Mouse (Mus musculus) stomach, embryonic 16.5 days (tissue): ENCODE results near the gene Chrna1. TPM values are rescaled to one million over a fixed set of nuclear protein-coding genes. Genes with fewer than 3 reads are reported as not detected.

Experiments
- ATAC-seq: fragments of 200-750 bp; cut with Nextera tagmentation; 2 replicates; pipeline ENCODE4 v1.8.0; 2017; ENCODE audit warnings: moderate number of reproducible peaks, moderate TSS enrichment; ENCODE audit not compliant: insufficient read depth, low FRiP score
- H3K27ac ChIP-seq: fragments of 300-500 bp; sonication (generic); 2 replicates; pipeline ENCODE4 v1.5.1; 2014; ENCODE audit warnings: low read length
- H3K27me3 ChIP-seq: fragments of 300-500 bp; sonication (generic); 2 replicates; pipeline ENCODE4 v1.6.1; 2014; ENCODE audit warnings: low read length, control low read depth, mixed read lengths; ENCODE audit not compliant: control insufficient read depth, insufficient read depth
- H3K36me3 ChIP-seq: fragments of 300-500 bp; sonication (generic); 2 replicates; pipeline ENCODE4 v1.6.1; 2014; ENCODE audit warnings: low read length; ENCODE audit not compliant: control insufficient read depth, insufficient read depth
- H3K4me1 ChIP-seq: fragments of 300-500 bp; sonication (generic); 2 replicates; pipeline ENCODE4 v1.6.1; 2014; ENCODE audit warnings: low read length, control low read depth, mixed read lengths; ENCODE audit not compliant: control insufficient read depth, insufficient read depth
- H3K4me2 ChIP-seq: fragments of 300-500 bp; sonication (generic); 2 replicates; pipeline ENCODE4 v1.6.1; 2014; ENCODE audit warnings: low read depth, low read length, mixed read lengths
- H3K4me3 ChIP-seq: fragments of 300-500 bp; sonication (generic); replicated peaks from 2 replicates; pipeline ENCODE4 v1.5.1; 2014; ENCODE audit warnings: mild to moderate bottlenecking, low read length
- H3K9ac ChIP-seq: fragments of 300-500 bp; sonication (generic); 2 replicates; pipeline ENCODE4 v1.6.1; 2014; ENCODE audit warnings: low read length
- H3K9me3 ChIP-seq: fragments of 300-500 bp; sonication (generic); replicated peaks from 2 replicates; pipeline ENCODE4 v1.6.1; 2016; ENCODE audit warnings: low read length, control low read depth; ENCODE audit not compliant: control insufficient read depth
- WGBS: fragments of 180-500 bp; shearing (Covaris S2); extraction: QIAGEN DNeasy Blood & Tissue Kit; methylation state at CpG from one replicate; pipeline ENCODE4 v1.1.7; 2014; 5-methylcytosine and 5-hydroxymethylcytosine counted together
- polyA plus RNA-seq: library from polyadenylated mRNA; unstranded; fragments of >200 nt; fragmentation: Nextera tagmentation; extraction: Ambion mirVana; gene quantifications from 2 replicates; pipeline ENCODE4 v1.2.1, GENCODE M21; 2015

Chrna1 gene
- polyA plus RNA-seq, 1 experiment from 2014 or later, result 1.7 TPM

DNA sequence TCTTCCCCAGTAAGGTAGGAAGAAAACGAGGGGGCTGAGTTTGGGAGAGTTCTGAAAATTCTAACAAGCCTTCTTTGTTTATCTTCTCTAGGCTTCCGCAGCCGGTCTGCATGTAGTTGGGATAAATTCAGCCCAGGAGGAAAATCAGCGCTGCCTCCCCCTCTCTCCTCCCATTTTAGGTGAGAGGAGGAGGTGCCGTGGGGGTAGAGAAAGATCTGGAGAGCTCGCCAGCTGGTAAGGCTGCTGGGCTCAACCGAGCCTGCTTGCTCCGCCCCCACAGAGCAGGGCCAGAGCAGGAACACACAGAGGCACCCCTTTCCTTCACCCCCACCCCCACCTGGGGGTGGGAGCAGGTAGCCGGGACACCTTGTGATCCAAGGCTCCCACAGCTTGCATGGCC, 16.6 kb upstream of the Chrna1 start:
- 8% methylated on average over 9 of the region's 9 CpGs for WGBS
- H3K4me3 ChIP-seq, result peak overlapping the region; percentile 7

DNA sequence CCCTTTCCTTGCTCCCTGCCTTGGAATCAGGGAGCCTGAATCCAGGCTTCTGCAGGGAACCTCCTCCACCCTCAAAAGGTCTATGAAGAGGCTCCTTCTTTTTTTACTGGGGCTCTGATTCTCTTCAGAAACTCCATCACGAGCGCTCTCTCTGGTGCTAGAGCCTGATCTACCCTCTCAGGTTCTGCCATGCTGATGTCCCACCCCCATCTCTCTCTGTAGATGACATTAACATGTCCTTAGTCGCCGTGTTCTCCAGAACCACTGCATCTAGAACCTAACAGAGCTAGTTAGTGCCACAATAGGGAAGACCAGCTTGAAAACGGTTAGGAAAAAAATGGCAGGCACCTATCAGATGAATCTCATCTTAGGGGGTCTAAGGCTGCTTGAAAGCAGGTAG, 16.2 kb upstream of the Chrna1 start:
- WGBS, result 65% methylated on average over 5 of the region's 5 CpGs
- no peak overlapping the region for H3K9ac ChIP-seq
- H3K27me3 ChIP-seq, result no peaks in the 10 kb centered on the region

More for the DNA sequence above, 16.6 kb upstream of the Chrna1 start:
- no peak overlapping the region for H3K9ac ChIP-seq
- H3K4me2 ChIP-seq, result peak overlapping the region; percentile 49
- H3K4me1 ChIP-seq, result peaks cover 10% of the 10 kb centered on the region; the same call in 1 of the 2 replicates
- H3K27ac ChIP-seq, result peak overlapping the region; percentile 73
- H3K36me3 ChIP-seq, result no peaks in the 10 kb centered on the region
- ATAC-seq, result peak; percentile 81; the same call in 1 of the 2 replicates
- H3K27me3 ChIP-seq, result no peaks in the 10 kb centered on the region
- H3K9me3 ChIP-seq, result no peaks in the 10 kb centered on the region

DNA sequence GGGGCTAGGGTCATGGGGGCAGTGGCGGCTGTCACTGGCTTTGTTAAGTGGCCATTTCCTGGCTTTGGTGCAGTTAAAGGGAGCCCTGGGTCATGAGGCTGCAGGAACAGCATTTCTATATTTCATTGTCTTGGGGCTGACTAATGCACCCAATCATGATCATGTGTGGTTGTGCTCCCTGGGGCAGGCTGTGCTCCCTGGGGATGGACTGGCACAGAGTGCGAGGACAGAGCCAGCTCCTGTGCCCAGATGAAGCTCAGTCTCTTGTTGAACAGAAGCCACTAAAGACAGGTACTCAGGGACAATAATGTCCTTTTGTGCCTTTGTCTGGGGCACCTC, 12.9 kb upstream of the Chrna1 start:
- Histone ChIP-seq H3K9me3 (no peaks in the 10 kb centered on the region), H3K27ac (peak overlapping the region; percentile 54; the same call in 1 of the 2 replicates), H3K4me3 (no peak overlapping the region), H3K9ac (no peak overlapping the region), H3K36me3 (no peaks in the 10 kb centered on the region), H3K4me1 (peaks cover 23% of the 10 kb centered on the region; the same call in 1 of the 2 replicates), H3K4me2 (no peak overlapping the region), H3K27me3 (no peaks in the 10 kb centered on the region)
- no peak for ATAC-seq
- WGBS, result 55% methylated on average over 2 of the region's 2 CpGs

More for the DNA sequence above, 16.2 kb upstream of the Chrna1 start:
- ATAC-seq, result no peak
- Histone ChIP-seq H3K27ac (peak overlapping the region; percentile 56; the same call in 1 of the 2 replicates), H3K36me3 (no peaks in the 10 kb centered on the region), H3K4me1 (peaks cover 10% of the 10 kb centered on the region; the same call in 1 of the 2 replicates), H3K4me2 (peak overlapping the region; percentile 49), H3K9me3 (no peaks in the 10 kb centered on the region), H3K4me3 (peak overlapping the region; percentile 7; the same call in 1 of the 2 replicates)

DNA sequence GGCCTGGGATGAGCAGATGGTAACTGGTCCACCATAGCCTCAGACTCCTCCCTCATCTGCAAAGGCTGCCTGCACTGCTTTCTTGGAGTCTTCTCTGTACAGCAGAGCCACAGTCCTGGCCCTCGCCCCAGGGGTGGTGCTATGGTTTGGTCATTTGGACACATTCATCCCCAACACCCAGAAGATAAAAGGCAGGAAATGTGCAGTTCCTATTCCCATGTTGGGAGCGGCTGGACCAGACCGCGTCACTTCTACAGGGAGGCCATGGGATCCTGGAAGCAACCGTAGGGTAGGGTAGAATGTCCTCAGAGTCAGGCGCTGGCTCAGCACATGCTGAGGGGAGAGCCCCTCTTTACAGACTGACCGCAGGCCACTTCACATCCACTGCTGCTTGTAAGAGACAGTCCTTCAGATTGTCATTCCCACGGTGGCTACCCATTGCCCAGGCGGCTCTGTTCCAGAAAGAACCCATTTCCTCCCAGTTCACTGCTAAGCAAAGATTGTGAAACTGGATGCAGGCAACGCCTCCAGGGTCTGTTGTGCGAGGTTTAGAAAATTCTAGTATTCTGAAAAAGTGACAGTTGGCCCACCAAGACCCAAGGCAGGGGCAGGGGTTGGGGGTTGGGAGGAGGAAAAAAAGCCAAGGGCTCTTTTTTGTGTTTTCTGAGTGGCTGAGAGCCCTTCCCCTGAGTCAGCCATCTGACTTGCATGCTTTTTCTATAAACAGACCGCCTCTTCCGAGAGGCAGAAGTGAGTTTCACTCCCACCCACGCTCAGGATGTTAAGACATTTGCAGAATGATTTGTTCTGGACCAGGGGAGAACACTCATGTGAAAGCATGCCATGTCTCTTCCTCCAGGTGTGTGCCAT, 12.3 kb upstream of the Chrna1 start:
- Histone ChIP-seq H3K9ac (no peak overlapping the region), H3K4me2 (no peak overlapping the region), H3K27me3 (no peaks in the 10 kb centered on the region), H3K4me1 (peaks cover 23% of the 10 kb centered on the region; the same call in 1 of the 2 replicates), H3K27ac (peak overlapping the region; percentile 54), H3K4me3 (no peak overlapping the region), H3K9me3 (no peaks in the 10 kb centered on the region), H3K36me3 (no peaks in the 10 kb centered on the region)
- 53% methylated on average over 14 of the region's 14 CpGs for WGBS
- peak; percentile 12; the same call in 1 of the 2 replicates for ATAC-seq

DNA sequence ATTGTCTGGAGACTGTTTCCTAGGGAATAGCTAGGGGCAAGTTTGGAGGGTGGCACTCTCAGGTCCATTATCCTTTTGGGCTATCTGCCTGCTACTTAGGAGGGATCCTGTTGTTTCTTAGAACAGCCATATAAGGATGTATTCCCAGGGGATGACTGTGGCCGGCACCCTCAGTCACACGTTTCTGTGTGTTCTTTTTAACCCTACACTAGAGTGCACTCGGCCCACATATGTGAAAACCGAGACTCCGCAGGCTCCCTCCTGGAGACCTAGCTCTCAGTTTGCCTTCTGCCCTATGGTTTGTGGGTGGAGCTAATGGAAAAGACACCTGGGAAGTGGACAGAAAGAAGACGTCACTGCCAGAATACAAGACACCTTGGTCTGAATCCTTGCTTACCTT, 11.1 kb upstream of the Chrna1 start:
- H3K9me3 ChIP-seq, result no peaks in the 10 kb centered on the region
- H3K27me3 ChIP-seq, result no peaks in the 10 kb centered on the region
- H3K4me1 ChIP-seq, result peaks cover 20% of the 10 kb centered on the region; the same call in 1 of the 2 replicates
- H3K9ac ChIP-seq, result no peak overlapping the region
- 49% methylated on average over 6 of the region's 6 CpGs for WGBS
- H3K4me2 ChIP-seq, result no peak overlapping the region
- H3K27ac ChIP-seq, result no peak overlapping the region; the same call in 1 of the 2 replicates
- H3K36me3 ChIP-seq, result no peaks in the 10 kb centered on the region
- H3K4me3 ChIP-seq, result no peak overlapping the region
- ATAC-seq, result no peak

DNA sequence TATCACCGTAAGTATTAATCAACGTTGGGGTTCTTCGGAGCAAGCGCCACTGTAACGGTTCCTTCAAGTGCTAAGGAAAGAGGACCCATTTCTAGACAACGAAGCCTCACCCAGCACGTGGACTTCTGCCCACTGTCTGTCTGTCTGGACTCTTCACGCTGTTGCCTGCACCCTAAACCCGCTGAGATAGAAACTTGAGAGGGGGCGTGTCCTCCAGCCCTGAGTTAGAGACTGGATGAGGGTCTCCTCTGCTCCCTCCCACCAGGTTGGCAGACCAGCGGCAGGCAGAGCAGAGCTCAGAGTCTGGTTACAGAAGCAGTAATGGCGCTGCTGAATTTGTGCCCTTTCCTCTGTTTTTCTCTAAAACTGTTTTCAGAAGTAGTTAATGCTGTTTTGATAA, 10.0 kb upstream of the Chrna1 start:
- peak; percentile 48; the same call in 1 of the 2 replicates for ATAC-seq

DNA sequence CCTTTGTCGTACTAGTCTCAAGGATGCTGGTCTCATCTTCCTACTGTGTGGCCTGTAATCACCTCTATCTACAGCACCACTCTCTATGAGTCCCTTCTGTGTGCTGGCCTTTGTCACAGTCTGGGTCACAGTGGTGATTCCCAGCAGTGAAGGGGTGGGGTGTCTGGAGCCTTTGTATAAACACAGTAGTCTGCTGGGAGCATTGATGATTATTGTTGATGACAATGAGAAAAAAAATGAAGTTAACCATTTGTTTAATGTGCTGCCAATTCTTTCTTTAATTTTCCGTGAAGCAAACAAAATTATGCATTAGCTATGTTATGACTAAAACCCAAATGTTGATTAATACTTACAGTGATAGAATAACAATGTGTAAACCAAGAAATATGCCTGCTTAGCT, 8.8 kb upstream of the Chrna1 start:
- Histone ChIP-seq H3K4me3 (no peak overlapping the region), H3K27ac (peak overlapping the region; percentile 44; the same call in 1 of the 2 replicates), H3K4me2 (no peak overlapping the region), H3K4me1 (peaks cover 20% of the 10 kb centered on the region; the same call in 1 of the 2 replicates), H3K27me3 (no peaks in the 10 kb centered on the region), H3K36me3 (no peaks in the 10 kb centered on the region), H3K9me3 (no peaks in the 10 kb centered on the region), H3K9ac (no peak overlapping the region)
- no peak for ATAC-seq
- 50% methylated on average over 2 of the region's 2 CpGs for WGBS

More for the DNA sequence above, 10.0 kb upstream of the Chrna1 start:
- no peak overlapping the region; the same call in 1 of the 2 replicates for H3K4me3 ChIP-seq
- peak overlapping the region; percentile 28; the same call in 1 of the 2 replicates for H3K9ac ChIP-seq
- peak overlapping the region; percentile 49 for H3K4me2 ChIP-seq
- H3K27me3 ChIP-seq, result no peaks in the 10 kb centered on the region
- H3K36me3 ChIP-seq, result no peaks in the 10 kb centered on the region
- WGBS, result 9% methylated on average over 12 of the region's 12 CpGs
- no peaks in the 10 kb centered on the region for H3K9me3 ChIP-seq
- peak overlapping the region; percentile 50 for H3K27ac ChIP-seq
- peaks cover 20% of the 10 kb centered on the region; the same call in 1 of the 2 replicates for H3K4me1 ChIP-seq

DNA sequence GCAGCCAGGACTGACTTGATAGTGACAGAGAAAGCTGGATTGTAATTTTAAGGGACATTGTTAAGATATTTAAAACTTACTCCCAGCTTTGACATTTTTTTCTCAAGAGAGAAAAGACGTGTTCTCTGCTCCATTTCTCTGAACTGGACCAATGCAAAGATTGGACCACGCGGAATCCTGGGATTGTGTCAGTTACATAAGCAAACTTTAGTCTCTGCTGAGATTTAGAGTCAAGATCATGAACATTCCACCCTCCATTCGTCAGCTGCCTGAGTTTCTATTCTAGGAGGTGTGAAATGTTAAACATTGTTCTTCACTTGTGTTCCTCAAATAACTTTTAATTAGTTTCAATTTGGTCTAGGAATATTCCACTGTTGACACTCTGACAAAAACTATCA, 7.0 kb upstream of the Chrna1 start:
- 53% methylated on average over 4 of the region's 4 CpGs for WGBS
- H3K9me3 ChIP-seq, result no peaks in the 10 kb centered on the region
- no peaks in the 10 kb centered on the region for H3K36me3 ChIP-seq
- H3K4me1 ChIP-seq, result peaks cover 15% of the 10 kb centered on the region; the same call in 1 of the 2 replicates
- H3K4me3 ChIP-seq, result no peak overlapping the region
- ATAC-seq, result no peak
- no peaks in the 10 kb centered on the region for H3K27me3 ChIP-seq
- H3K27ac ChIP-seq, result no peak overlapping the region
- H3K9ac ChIP-seq, result no peak overlapping the region
- H3K4me2 ChIP-seq, result no peak overlapping the region
